Mouse (Mus musculus): Measurements from ENCODE around the gene Erf.

Erf gene

GRCm38 (mm10) chr7:25279861-25280791 lies 29.6 kb upstream of the Erf start:
- DNase-seq: peak in 1 of 2 experiments; percentile 64

- peak; percentile 94 to 95 for DNase-seq
Measured at GRCm38 (mm10) chr7:25279076-25279860, 28.7 kb upstream of the Erf start.

DNA sequence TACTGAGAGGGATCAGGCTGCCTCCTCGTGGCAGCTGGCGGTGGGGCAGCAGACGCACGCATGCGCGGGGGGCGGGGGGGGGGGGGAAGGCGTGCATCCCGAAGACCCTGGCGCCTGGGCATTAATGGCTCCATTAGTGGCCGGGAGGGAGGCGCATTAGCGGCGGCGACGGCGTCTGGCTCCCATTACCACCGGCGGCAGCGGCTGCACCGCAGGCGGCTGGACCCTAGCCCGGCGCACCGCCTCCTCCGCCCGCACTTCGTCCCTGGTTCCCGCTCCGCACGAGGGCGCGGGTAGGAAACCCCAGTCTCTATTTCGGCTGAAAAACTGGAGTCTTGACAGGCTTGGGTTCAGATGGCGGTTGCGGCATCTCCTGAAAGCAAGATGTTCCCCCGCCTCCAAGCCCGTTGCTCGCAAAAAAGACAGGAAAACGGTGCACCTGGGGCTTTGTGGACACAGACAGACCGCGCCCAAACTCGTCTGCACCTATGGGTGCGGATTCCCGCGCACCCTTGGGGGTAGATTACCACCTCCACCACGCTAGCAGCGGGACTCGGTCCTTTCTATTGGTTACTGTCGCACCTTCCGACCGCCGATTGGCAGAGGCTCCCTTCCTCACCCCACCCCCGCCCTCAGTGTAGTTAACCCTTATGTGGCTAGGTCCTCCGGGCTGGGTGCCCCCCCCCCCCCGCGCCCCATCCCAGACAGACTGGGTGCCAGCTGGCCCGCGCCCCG lies 27.9 kb upstream of the Erf start:
- DNase-seq: peak; percentile 89 to 90

DNA sequence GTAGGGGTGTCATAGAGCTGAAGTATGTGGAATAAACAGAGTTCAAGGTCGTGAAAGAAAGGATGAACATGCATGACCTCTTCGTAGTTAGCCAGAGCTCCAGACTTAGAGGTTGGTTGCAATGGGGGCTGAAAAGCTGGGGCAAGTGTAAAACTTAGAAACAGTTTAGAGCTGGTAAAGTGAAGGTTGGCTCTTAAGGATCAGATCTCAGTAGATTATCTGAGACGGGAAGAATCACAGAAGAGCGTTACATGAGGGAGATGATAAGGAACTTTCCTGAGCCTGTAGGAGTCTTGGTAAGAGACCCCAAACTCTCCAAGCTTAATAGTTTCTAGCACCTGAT lies 27.4 kb upstream of the Erf start:
- DNase-seq: no peak

DNA sequence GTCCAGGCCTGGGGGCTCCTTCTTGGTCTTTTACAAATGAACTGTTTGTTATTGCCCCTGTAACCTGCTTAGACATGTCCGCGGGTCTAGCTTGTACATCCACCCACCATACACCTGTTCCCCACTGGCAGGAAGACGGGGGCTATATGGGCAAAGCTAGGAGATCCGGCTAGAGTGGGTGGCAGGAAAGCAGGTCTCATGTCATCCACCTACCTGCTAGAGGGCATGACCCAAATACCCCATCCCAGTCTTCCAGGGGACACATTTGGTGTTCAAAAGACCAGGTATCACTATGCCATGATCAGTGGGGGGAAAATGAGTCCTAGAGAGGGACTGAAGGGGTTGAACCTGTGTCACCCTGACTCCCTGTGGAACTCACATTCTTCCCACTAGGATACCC lies 26.8 kb upstream of the Erf start:
- DNase-seq: peak in 1 of 2 experiments; percentile 18

DNA sequence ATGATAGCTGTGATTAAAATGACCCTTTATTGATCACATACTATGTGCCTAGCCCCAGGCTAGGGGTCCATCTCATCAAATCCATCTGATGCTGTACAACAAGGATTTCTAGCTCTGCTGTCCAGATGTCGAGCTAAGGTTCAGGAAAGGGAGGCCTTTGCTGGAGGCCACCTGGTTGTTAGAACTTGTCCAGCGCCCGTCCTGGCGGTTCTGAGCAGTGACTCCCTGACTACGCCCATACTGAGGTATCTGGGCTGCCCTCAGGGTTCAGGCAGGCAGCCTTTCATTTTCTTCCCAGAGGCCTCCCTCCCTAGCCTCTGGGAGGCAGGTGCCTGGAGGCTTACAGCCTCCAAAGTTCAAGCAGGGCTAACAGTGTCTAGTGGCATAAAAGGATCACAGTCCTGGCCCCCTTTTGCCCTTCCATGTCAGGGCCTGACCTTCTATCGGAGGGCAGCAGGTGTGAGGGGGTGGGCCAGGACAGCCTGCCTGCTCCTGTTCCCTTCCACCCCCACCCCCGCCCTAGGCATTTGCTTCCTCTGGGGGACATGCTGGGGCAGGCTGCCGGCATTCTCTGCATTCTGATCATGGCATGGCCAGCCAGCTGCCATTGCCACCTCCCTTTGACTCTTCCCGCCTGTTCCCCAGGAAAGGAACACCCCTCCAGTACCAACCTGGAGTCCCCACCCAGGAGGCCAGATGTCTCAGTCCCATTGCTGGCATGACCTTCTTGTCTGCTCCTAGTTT lies 25.2 kb upstream of the Erf start:
- no peak for DNase-seq

DNA sequence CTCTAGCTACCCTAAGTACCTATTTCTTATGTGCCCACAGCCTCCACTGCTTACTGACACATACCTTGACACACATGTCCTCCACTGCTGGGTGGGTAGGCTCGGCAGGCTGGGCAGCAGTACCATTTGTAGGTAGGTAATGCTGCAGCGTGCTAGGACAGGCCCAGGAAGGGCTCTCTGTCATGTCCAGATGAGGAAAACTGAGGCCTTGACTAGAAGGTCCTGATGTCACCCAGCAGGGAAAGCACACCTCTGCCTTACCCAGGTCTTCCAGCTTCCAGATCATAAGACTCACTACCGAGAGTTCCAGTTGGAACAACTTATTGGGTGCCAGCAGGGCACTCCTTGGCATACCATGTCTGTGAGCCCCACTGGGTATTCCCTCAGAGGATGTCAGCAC lies 24.4 kb upstream of the Erf start:
- no peak for DNase-seq

- no peak for DNase-seq
Measured at GRCm38 (mm10) chr7:25274571-25274970, 24.0 kb upstream of the Erf start.

- DNase-seq: peak in 1 of 2 experiments; percentile 50
Measured at GRCm38 (mm10) chr7:25273259-25274241, 23.0 kb upstream of the Erf start.

DNA sequence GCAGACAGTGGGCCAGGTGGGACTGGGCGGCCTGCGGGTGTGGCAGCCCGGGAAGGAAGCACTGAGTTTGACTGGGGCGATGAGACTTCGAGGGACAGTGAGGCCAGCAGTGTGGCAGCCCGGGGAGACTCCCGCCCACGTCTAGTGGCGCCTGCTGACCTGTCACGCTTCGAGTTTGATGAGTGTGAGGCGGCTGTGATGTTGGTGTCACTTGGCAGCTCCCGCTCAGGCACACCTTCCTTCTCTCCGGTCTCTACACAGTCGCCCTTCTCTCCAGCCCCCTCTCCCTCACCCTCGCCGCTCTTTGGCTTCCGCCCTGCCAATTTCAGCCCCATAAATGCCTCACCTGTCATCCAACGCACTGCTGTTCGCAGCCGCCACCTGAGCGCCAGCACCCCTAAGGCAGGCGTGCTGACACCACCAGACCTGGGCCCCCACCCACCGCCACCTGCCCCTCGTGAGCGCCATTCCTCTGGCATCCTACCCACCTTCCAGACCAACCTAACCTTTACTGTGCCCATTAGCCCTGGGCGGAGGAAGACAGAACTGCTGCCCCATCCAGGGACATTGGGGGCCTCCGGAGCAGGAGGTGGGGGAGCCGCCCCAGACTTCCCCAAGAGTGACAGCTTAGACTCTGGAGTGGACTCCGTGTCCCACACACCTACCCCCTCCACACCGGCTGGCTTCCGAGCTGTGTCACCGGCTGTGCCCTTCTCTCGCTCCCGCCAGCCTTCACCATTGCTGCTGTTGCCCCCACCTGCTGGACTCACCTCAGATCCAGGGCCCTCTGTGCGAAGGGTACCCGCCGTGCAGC lies 22.1 kb upstream of the Erf start:
- DNase-seq: no peak

DNA sequence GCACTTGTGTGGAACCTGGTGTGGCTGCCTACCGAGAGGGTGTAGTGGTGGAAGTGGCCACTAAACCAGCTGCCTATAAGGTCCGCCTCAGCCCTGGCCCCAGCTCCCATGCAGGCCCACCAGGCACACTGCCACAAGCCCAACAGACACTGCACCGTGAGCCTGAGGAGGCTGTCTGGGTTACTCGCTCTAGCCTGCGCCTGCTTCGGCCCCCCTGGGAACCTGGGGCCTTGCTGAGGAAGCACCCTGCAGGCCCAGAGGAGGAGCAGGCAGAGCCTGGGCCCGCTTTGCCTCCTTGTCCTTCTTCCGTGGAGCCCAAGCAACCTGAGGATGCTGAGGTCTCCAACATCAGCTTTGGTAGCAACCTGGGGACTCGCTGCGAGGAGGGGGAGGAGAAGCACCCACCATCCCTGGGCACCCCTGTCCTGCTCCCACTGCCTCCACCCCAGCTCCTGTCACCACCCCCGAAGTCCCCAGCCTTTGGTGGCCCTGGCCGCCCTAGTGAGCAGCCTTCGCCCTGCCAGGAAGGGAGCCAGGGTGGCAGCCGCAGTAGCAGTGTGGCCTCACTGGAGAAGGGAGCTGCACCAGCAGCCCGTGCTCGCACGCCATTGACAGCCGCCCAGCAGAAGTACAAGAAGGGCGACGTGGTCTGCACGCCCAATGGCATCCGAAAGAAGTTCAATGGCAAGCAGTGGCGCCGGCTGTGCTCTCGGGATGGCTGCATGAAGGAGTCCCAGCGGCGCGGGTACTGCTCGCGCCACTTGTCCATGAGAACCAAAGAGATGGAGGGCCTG lies 21.3 kb upstream of the Erf start:
- DNase-seq: peak in 1 of 2 experiments; percentile 21

DNA sequence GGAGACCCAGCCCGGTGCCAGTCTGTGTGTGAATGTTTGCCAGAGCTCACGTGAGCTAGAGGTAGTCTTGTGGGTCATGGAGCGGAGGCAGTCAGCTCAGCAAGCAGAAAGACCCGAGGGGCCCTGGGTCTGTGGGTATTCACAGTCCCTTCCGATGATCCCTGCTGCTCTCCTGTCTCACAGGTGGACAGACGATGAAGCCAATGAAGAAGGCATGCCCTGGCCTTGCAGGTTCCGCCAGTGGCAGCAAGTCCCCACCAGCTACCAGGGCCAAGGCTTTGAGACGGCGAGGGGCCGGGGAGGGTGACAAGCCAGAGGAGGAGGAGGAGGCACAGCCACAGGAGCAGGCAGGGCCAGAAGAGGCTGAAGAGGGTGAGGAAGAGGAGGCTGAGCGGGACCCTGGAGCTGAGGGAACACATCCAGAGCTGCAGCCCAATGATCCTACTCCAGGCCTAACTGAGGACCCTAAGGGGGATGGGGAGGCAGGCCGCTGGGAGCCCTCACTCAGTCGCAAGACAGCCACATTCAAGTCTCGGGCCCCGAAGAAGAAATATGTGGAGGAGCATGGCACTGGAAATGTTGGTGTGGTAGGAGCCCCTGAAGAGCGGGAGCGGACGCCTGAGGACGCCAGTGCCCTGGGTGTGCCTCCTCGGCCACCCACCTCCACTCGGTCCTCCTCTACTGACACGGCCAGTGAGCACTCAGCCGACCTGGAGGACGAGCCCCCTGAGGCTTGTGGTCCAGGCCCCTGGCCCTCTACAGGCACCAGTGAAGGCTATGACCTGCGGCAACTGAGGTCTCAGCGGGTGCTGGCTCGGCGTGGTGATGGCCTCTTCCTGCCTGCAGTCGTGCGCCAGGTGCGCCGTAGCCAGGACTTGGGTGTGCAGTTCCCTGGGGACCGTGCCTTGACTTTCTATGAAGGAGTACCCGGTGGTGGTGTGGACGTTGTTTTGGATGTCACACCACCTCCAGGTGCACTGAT lies 20.4 kb upstream of the Erf start:
- DNase-seq: peak in 1 of 2 experiments; percentile 18

GRCm38 (mm10) chr7:25269545-25270271 lies 19.1 kb upstream of the Erf start:
- peak; percentile 12 to 13 for DNase-seq

- DNase-seq: peak; percentile 35 to 41
Measured at GRCm38 (mm10) chr7:25269029-25269428, 18.5 kb upstream of the Erf start.

DNA sequence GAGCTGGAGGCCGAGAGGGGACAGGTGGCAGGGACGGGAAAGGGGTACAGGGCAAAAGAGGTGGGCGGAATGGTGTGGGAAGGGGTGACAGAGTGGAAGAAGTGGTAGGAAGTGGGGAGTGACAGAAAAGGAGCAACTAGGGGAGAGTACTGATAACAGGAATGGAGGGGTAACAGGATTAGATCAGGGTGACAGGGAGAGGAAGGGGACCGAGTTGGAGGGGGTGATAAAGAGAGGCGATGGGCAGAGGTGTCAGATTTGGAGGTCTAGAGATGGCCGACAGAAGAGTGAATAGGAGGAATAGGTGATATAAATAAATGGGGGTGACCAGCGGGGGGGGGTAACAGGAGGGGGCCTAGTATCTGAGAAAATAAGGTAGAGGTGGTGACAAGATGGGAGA lies 18.0 kb upstream of the Erf start:
- DNase-seq: no peak

DNA sequence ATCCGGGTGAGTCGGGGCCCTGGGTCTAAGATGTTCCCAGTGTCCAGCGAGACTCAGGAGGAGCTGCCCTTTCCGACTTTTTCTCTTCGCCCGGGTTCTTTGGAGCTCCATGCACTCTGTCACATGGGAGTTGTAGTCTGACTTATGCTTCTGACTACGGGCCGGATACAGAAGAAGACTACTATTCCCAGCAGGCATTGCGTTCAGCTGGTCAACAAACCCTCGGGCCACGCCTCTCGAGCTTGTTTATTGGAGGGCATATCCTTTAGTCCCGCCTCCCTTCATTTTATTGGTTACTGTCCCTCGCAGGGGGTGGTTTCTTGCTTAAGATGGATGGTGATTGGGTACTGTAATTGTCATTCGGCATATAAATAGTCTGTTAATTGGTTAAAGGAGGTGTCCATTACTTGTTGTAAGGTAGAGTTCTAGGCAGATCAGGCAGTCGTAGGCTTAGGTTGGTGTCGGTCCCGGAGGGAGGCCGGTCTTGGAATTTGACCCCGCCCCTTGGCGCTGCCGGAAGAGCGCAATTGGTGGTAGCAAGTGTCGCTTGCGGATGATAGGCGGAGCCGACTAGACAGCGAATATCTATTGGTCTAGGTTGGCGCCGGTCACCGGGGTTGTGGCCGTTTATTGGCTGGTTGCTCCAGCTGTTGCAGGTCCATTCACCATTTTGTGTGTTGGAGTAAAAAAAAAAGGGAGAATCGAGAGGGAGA lies 17.3 kb upstream of the Erf start:
- peak; percentile 99 for DNase-seq

DNA sequence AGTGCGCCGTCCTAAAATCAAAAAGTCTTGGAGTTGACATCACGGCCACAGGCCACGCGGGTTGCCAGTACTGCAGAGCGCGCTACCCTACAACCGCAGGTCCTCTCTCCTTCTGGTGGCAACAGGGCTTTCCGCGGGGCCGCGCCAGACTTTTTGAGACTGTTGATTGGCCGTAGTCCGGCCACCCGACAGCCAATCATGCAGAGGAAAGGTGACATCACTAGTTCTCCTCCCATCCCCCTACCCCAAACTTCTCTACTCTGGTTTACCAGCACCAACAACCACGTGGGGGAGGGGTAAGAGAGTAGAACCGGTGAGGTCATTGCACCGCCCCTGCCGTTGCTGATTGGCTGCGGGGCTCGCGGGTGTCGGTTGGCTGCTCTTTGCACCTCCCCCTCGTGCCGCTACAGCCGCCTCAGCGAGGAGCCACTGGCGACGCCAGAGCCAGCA lies 16.8 kb upstream of the Erf start, which contains the start of gene Cic:
Gene Cic, plus strand, starts transcription at position 404 of the 450 bp plus-strand sequence.
- peak in 1 of 2 experiments; percentile 97 for DNase-seq

Measured in cerebellum, postnatal 25 days (tissue).